Mouse (Mus musculus) hindbrain, embryonic 11.5 days (tissue): ENCODE data around the gene Spx. TPM values are rescaled to one million over a fixed set of nuclear protein-coding genes. Genes with fewer than 3 reads are reported as not detected.

ENCODE experiments used
- ATAC-seq: fragments of 200-750 bp; cut with Nextera tagmentation; 2 replicates; pipeline ENCODE4 v1.8.0; 2017; ENCODE audit warnings: mild to moderate bottlenecking, moderate TSS enrichment, moderate library complexity; ENCODE audit not compliant: low FRiP score
- DNase-seq: peaks from one replicate; pipeline ENCODE4 v3.0.0-alpha.2; 2015; ENCODE audit warnings: low spot score
- H3K27ac ChIP-seq: fragments of 300-500 bp; sonication (generic); 2 replicates; pipeline ENCODE4 v1.5.1; 2014; ENCODE audit warnings: mild to moderate bottlenecking, low read depth, low read length
- H3K27me3 ChIP-seq: fragments of 300-500 bp; sonication (generic); 2 replicates; pipeline ENCODE4 v1.6.1; 2014; ENCODE audit warnings: mild to moderate bottlenecking, low read length, moderate library complexity, mixed read lengths; ENCODE audit not compliant: control insufficient read depth, insufficient read depth
- H3K36me3 ChIP-seq: fragments of 300-500 bp; sonication (generic); 2 replicates; pipeline ENCODE4 v1.6.1; 2014; ENCODE audit warnings: mild to moderate bottlenecking, low read length, moderate library complexity, mixed read lengths; ENCODE audit not compliant: control insufficient read depth, insufficient read depth
- H3K4me1 ChIP-seq: fragments of 300-500 bp; sonication (generic); replicated peaks from 2 replicates; pipeline ENCODE4 v1.6.1; 2014; ENCODE audit warnings: low read length, mixed read lengths; ENCODE audit not compliant: control insufficient read depth, insufficient read depth
- H3K4me2 ChIP-seq: fragments of 300-500 bp; sonication (generic); replicated peaks from 2 replicates; pipeline ENCODE4 v1.6.1; 2014; ENCODE audit warnings: mild to moderate bottlenecking, low read depth, low read length
- H3K4me3 ChIP-seq: fragments of 300-500 bp; sonication (generic); 2 replicates; pipeline ENCODE4 v1.5.1; 2014; ENCODE audit warnings: low read depth, low read length
- H3K9ac ChIP-seq: fragments of 300-500 bp; sonication (generic); 2 replicates; pipeline ENCODE4 v1.6.1; 2014; ENCODE audit warnings: low read depth, low read length
- H3K9me3 ChIP-seq: fragments of 300-500 bp; sonication (generic); 2 replicates; pipeline ENCODE4 v1.6.1; 2016; ENCODE audit warnings: low read length; ENCODE audit not compliant: control insufficient read depth
- WGBS: fragments of 180-500 bp; shearing (Covaris S2); extraction: QIAGEN DNeasy Blood & Tissue Kit; methylation state at CpG from one replicate; pipeline ENCODE4 v1.1.7; 2014; 5-methylcytosine and 5-hydroxymethylcytosine counted together
- polyA plus RNA-seq: library from polyadenylated mRNA; unstranded; fragments of >200 nt; fragmentation: Nextera tagmentation; extraction: Ambion mirVana; gene quantifications from 2 replicates; pipeline ENCODE4 v1.2.1, GENCODE M21; 2014

Gene Spx
- polyA plus RNA-seq, 1 experiment from 2014 or later: 5.7 TPM

- no peaks in the 10 kb centered on the region for H3K27me3 ChIP-seq
- no peak for ATAC-seq
Observed at GRCm38 (mm10) chr6:142395756-142396155, 17.5 kb upstream of the Spx start.

GRCm38 (mm10) chr6:142411140-142411539, 2.1 kb upstream of the Spx start:
- 14% methylated on average over 1 of the region's 1 CpGs for WGBS
- Histone ChIP-seq H3K9ac (no peak overlapping the region), H3K36me3 (no peaks in the 10 kb centered on the region), H3K4me2 (no peak overlapping the region), H3K4me1 (no peaks in the 10 kb centered on the region), H3K4me3 (no peak overlapping the region), H3K27ac (no peak overlapping the region), H3K9me3 (no peaks in the 10 kb centered on the region), H3K27me3 (peaks cover 16% of the 10 kb centered on the region)
- ATAC-seq (no peak), DNase-seq (no peak)

More at GRCm38 (mm10) chr6:142395756-142396155, 17.5 kb upstream of the Spx start:
- H3K36me3 ChIP-seq: 0 out of 2 replicates have a peak, but pooled peaks cover 2% of the 10 kb centered on the region
- H3K4me1 ChIP-seq: no peaks in the 10 kb centered on the region
- no peak overlapping the region for H3K9ac ChIP-seq
- no peak overlapping the region for H3K4me2 ChIP-seq
- no peak overlapping the region for H3K4me3 ChIP-seq
- 90% methylated on average over 6 of the region's 6 CpGs for WGBS
- H3K27ac ChIP-seq: no peak overlapping the region
- no peaks in the 10 kb centered on the region for H3K9me3 ChIP-seq
- DNase-seq: no peak

GRCm38 (mm10) chr6:142413845-142414244, 604 bp downstream of the Spx start:
- Histone ChIP-seq H3K9me3 (no peaks in the 10 kb centered on the region), H3K9ac (no peak overlapping the region), H3K27ac (no peak overlapping the region), H3K4me3 (no peak overlapping the region), H3K4me1 (no peaks in the 10 kb centered on the region), H3K36me3 (no peaks in the 10 kb centered on the region), H3K27me3 (peaks cover 16% of the 10 kb centered on the region), H3K4me2 (0 out of 2 replicates have a peak overlapping the region, but pooled peaks have one; percentile 7)
- peak; percentile 25; the same call in 1 of the 2 replicates for ATAC-seq
- peak; percentile 12 for DNase-seq
- 9% methylated on average over 12 of the region's 12 CpGs for WGBS

GRCm38 (mm10) chr6:142414597-142414996, 1.4 kb downstream of the Spx start:
- DNase-seq (peak; percentile 39), ATAC-seq (peak; percentile 52)
- WGBS: under 1% methylated on average over 23 of the region's 24 CpGs
- Histone ChIP-seq H3K9ac (0 out of 2 replicates have a peak overlapping the region, but pooled peaks have one; percentile 12), H3K4me3 (peak overlapping the region; percentile 19; the same call in 1 of the 2 replicates), H3K4me2 (peak overlapping the region; percentile 36), H3K4me1 (no peaks in the 10 kb centered on the region), H3K27me3 (peaks cover 16% of the 10 kb centered on the region), H3K36me3 (no peaks in the 10 kb centered on the region), H3K27ac (no peak overlapping the region), H3K9me3 (no peaks in the 10 kb centered on the region)

GRCm38 (mm10) chr6:142424976-142425375, 11.7 kb downstream of the Spx start:
- H3K27ac ChIP-seq: no peak overlapping the region
- no peak overlapping the region for H3K4me3 ChIP-seq
- H3K9ac ChIP-seq: no peak overlapping the region
- H3K9me3 ChIP-seq: no peaks in the 10 kb centered on the region
- no peak overlapping the region for H3K4me2 ChIP-seq
- no peak for DNase-seq
- H3K36me3 ChIP-seq: no peaks in the 10 kb centered on the region
- no peaks in the 10 kb centered on the region for H3K27me3 ChIP-seq
- ATAC-seq: no peak
- WGBS: 73% methylated on average over 7 of the region's 7 CpGs
- no peaks in the 10 kb centered on the region for H3K4me1 ChIP-seq

- no peak overlapping the region for H3K9ac ChIP-seq
- H3K4me1 ChIP-seq: no peaks in the 10 kb centered on the region
- DNase-seq (no peak), ATAC-seq (no peak)
- no peaks in the 10 kb centered on the region for H3K9me3 ChIP-seq
- no peak overlapping the region for H3K4me3 ChIP-seq
- no peaks in the 10 kb centered on the region for H3K27me3 ChIP-seq
- no peak overlapping the region for H3K4me2 ChIP-seq
- no peak overlapping the region for H3K27ac ChIP-seq
- H3K36me3 ChIP-seq: no peaks in the 10 kb centered on the region
Observed at GRCm38 (mm10) chr6:142429072-142429471, 15.8 kb downstream of the Spx start.

GRCm38 (mm10) chr6:142451381-142451780, 38.1 kb downstream of the Spx start:
- no peak for DNase-seq
- H3K4me1 ChIP-seq: no peaks in the 10 kb centered on the region
- no peak overlapping the region for H3K4me3 ChIP-seq
- no peak for ATAC-seq
- no peaks in the 10 kb centered on the region for H3K36me3 ChIP-seq
- H3K9me3 ChIP-seq: no peaks in the 10 kb centered on the region
- WGBS: 84% methylated on average over 12 of the region's 12 CpGs
- H3K9ac ChIP-seq: no peak overlapping the region
- H3K4me2 ChIP-seq: no peak overlapping the region
- no peaks in the 10 kb centered on the region for H3K27me3 ChIP-seq
- H3K27ac ChIP-seq: no peak overlapping the region

- H3K36me3 ChIP-seq: no peaks in the 10 kb centered on the region
- H3K9me3 ChIP-seq: no peaks in the 10 kb centered on the region
Observed at GRCm38 (mm10) chr6:142453311-142453710, 40.1 kb downstream of the Spx start.

GRCm38 (mm10) chr6:142455314-142455996, 42.2 kb downstream of the Spx start:
- 73% methylated on average over 7 of the region's 7 CpGs for WGBS
- H3K36me3 ChIP-seq: no peaks in the 10 kb centered on the region
- ATAC-seq: no peak

More at GRCm38 (mm10) chr6:142453311-142453710, 40.1 kb downstream of the Spx start:
- Histone ChIP-seq H3K4me2 (no peak overlapping the region), H3K27me3 (no peaks in the 10 kb centered on the region), H3K9ac (no peak overlapping the region), H3K4me1 (0 out of 2 replicates have a peak, but pooled peaks cover 3% of the 10 kb centered on the region), H3K4me3 (no peak overlapping the region), H3K27ac (no peak overlapping the region)
- DNase-seq: no peak
- WGBS: 96% methylated on average over 2 of the region's 2 CpGs
- ATAC-seq: no peak

More at GRCm38 (mm10) chr6:142455314-142455996, 42.2 kb downstream of the Spx start:
- Histone ChIP-seq H3K27me3 (no peaks in the 10 kb centered on the region), H3K4me2 (no peak overlapping the region), H3K4me1 (0 out of 2 replicates have a peak, but pooled peaks cover 5% of the 10 kb centered on the region), H3K9ac (no peak overlapping the region), H3K4me3 (no peak overlapping the region), H3K27ac (no peak overlapping the region), H3K9me3 (no peaks in the 10 kb centered on the region)
- DNase-seq: no peak
